ENCODE assay signal across 20 mouse cellular contexts in the genomic region with DNA sequence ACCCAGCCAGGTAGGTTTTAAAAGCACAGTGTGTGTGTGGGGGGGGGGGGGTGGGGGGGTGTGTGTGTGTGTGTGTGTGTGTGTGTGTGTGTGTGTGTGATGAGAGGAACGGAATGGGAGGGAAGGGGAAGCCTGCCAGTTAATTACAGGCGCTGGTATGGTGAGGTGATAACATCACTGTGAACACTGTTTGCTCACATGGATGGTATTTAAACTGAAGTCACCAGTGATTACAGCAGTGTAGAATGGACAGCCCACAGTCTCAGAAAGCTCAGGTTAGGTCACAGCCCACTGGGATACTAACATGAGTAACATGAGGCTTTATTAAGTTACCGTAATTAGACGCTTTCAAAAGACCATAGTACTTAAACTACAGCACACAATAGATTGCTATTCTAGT.
DNase-seq lines count a peak whose midpoint lies in the region; ATAC-seq and TF ChIP-seq lines count a peak whose summit lies in the region.
"Had no signal": no experiment of that assay in that cellular context is flagged by ENCODE, and none has a peak within 500 bp of the region (broad histone marks: within the 10 kb centered on the region; RNA-seq: fewer than 3 reads in every experiment).

No protein-coding gene starts in this region.

- H3K9ac ChIP-seq in heart, embryonic 16.5 days (ENCODE audit: low read length): no peak overlapping the region
- no peak overlapping the region for H3K9ac ChIP-seq in liver, embryonic 16.5 days (ENCODE audit: low read depth, low read length)
- no peak overlapping the region for H3K9ac ChIP-seq in liver, embryonic 11.5 days (ENCODE audit: low read depth, low read length)
- H3K9ac ChIP-seq in intestine, postnatal 0 days (ENCODE audit: low read depth, low read length): no peak overlapping the region
- H3K9ac ChIP-seq: forebrain, embryonic 12.5 days; limb, embryonic 13.5 days had no signal

- no peak for ATAC-seq in heart, embryonic 16.5 days (replicated peaks; ENCODE audit: extremely low read depth, insufficient read depth, low FRiP score)
- peak; percentile 21; the same call in 1 of the 2 replicates for ATAC-seq in liver, embryonic 16.5 days (ENCODE audit: low read depth)
- no peak for ATAC-seq in liver, embryonic 11.5 days (replicated peaks; ENCODE audit: low FRiP score)
- peak; percentile 41; the same call in 1 of the 2 replicates for ATAC-seq in intestine, postnatal 0 days
- ATAC-seq: hindbrain, embryonic 16.5 days had no signal

- TF ChIP-seq CTCF in intestine, postnatal 0 days (IDR thresholded peaks at IDR 0.05; ENCODE audit: low read depth): no peak

- H3K36me3 ChIP-seq in heart, embryonic 16.5 days (ENCODE audit: control insufficient read depth, insufficient read depth): no peaks in the 10 kb centered on the region
- H3K36me3 ChIP-seq in liver, embryonic 16.5 days (ENCODE audit: control insufficient read depth, insufficient read depth): no peaks in the 10 kb centered on the region
- no peaks in the 10 kb centered on the region for H3K36me3 ChIP-seq in liver, embryonic 11.5 days (ENCODE audit: control insufficient read depth, insufficient read depth, low read length)
- no peaks in the 10 kb centered on the region for H3K36me3 ChIP-seq in intestine, postnatal 0 days (ENCODE audit: control insufficient read depth, insufficient read depth)
- H3K36me3 ChIP-seq: forebrain, embryonic 12.5 days; limb, embryonic 13.5 days had no signal

- 0 out of 2 replicates have a peak overlapping the region, but pooled peaks have one; percentile 15 for H3K4me2 ChIP-seq in heart, embryonic 16.5 days (ENCODE audit: low read depth, low read length)
- H3K4me2 ChIP-seq in liver, embryonic 16.5 days (ENCODE audit: low read depth, low read length): no peak overlapping the region
- H3K4me2 ChIP-seq in liver, embryonic 11.5 days: no peak overlapping the region
- H3K4me2 ChIP-seq in intestine, postnatal 0 days (replicated peaks; ENCODE audit: low read depth): no peak overlapping the region
- H3K4me2 ChIP-seq: forebrain, embryonic 12.5 days; limb, embryonic 13.5 days had no signal

- peaks cover 5% of the 10 kb centered on the region; the same call in 1 of the 2 replicates for H3K4me1 ChIP-seq in heart, embryonic 16.5 days (ENCODE audit: control insufficient read depth, insufficient read depth, low read length)
- H3K4me1 ChIP-seq in liver, embryonic 16.5 days (ENCODE audit: control insufficient read depth, low read depth, low read length): no peaks in the 10 kb centered on the region
- no peaks in the 10 kb centered on the region for H3K4me1 ChIP-seq in liver, embryonic 11.5 days (replicated peaks; ENCODE audit: control insufficient read depth, insufficient read depth, low read length)
- H3K4me1 ChIP-seq in intestine, postnatal 0 days (replicated peaks; ENCODE audit: control insufficient read depth, insufficient read depth, low read length): 0 out of 2 replicates have a peak, but pooled peaks cover 5% of the 10 kb centered on the region

- H3K9me3 ChIP-seq in heart, embryonic 16.5 days (replicated peaks; ENCODE audit: control insufficient read depth, low read length): no peaks in the 10 kb centered on the region
- H3K9me3 ChIP-seq in liver, embryonic 16.5 days (replicated peaks; ENCODE audit: control insufficient read depth, low read length): no peaks in the 10 kb centered on the region
- no peaks in the 10 kb centered on the region for H3K9me3 ChIP-seq in liver, embryonic 11.5 days (ENCODE audit: control insufficient read depth, low read length)
- H3K9me3 ChIP-seq in intestine, postnatal 0 days (ENCODE audit: control insufficient read depth): no peaks in the 10 kb centered on the region
- H3K9me3 ChIP-seq: forebrain, embryonic 12.5 days; limb, embryonic 13.5 days had no signal

- H3K27me3 ChIP-seq in heart, embryonic 16.5 days (ENCODE audit: control insufficient read depth, insufficient read depth, low read length): no peaks in the 10 kb centered on the region
- H3K27me3 ChIP-seq in liver, embryonic 16.5 days (ENCODE audit: control insufficient read depth, insufficient read depth, low read depth, low read length): no peaks in the 10 kb centered on the region
- H3K27me3 ChIP-seq in liver, embryonic 11.5 days (replicated peaks; ENCODE audit: control insufficient read depth, insufficient read depth, low read length): no peaks in the 10 kb centered on the region
- H3K27me3 ChIP-seq in intestine, postnatal 0 days (replicated peaks; ENCODE audit: control insufficient read depth, insufficient read depth, low read length): no peaks in the 10 kb centered on the region
- H3K27me3 ChIP-seq: forebrain, embryonic 12.5 days; limb, embryonic 13.5 days had no signal

- WGBS in heart, embryonic 16.5 days: 42% methylated on average over 4 of the region's 4 CpGs
- WGBS in liver, embryonic 16.5 days (ENCODE audit: insufficient replicate concordance): 58% methylated on average over 4 of the region's 4 CpGs
- 73% methylated on average over 4 of the region's 4 CpGs for WGBS in liver, embryonic 11.5 days
- WGBS in intestine, postnatal 0 days: 65% methylated on average over 4 of the region's 4 CpGs

- DNase-seq in heart, adult 11 months: no peak
- no peak for DNase-seq in liver, embryonic 11.5 days (ENCODE audit: low spot score)
- DNase-seq in gastrocnemius, postnatal 25 days: no peak
- no peak for DNase-seq in spleen, adult 18-20 months
- DNase-seq: cerebellum, adult 18-20 months; cerebellum, postnatal 36 days; gastrocnemius, postnatal 10 days; heart, adult 2 months; heart, postnatal 14 days; kidney, adult 2 months; kidney, postnatal 36 days; lung, adult 2 months; lung, postnatal 4 days; thymus, postnatal 36 days had no signal

- H3K4me3 ChIP-seq in heart, embryonic 16.5 days (ENCODE audit: low read length): no peak overlapping the region
- H3K4me3 ChIP-seq in liver, embryonic 16.5 days (ENCODE audit: low read depth, low read length): no peak overlapping the region
- H3K4me3 ChIP-seq in liver, embryonic 11.5 days (ENCODE audit: low read depth, low read length): no peak overlapping the region
- H3K4me3 ChIP-seq in intestine, postnatal 0 days (ENCODE audit: low read depth, low read length): no peak overlapping the region
- H3K4me3 ChIP-seq: forebrain, embryonic 12.5 days; heart, adult 2 months; limb, embryonic 13.5 days had no signal

- no peak overlapping the region for H3K27ac ChIP-seq in heart, embryonic 16.5 days (ENCODE audit: low read length)
- H3K27ac ChIP-seq in liver, embryonic 16.5 days (ENCODE audit: low read length): no peak overlapping the region
- no peak overlapping the region for H3K27ac ChIP-seq in liver, embryonic 11.5 days (ENCODE audit: low read depth, low read length)
- no peak overlapping the region for H3K27ac ChIP-seq in intestine, postnatal 0 days (ENCODE audit: low read depth, low read length)
- H3K27ac ChIP-seq: forebrain, embryonic 12.5 days; heart, adult 2 months; limb, embryonic 13.5 days had no signal

Comparison
In these comparisons a context has a peak if more than half of its experiments do, and no peak if none do; other contexts are left out.
1. ATAC-seq: peak in liver, embryonic 16.5 days (single experiment) and intestine, postnatal 0 days (single experiment); none in heart, embryonic 16.5 days (single experiment) and liver, embryonic 11.5 days (single experiment).